Mouse (Mus musculus) heart, postnatal 10 days (tissue): ENCODE measurements at regions not wholly inside any gene's neighbourhood (a gene's known extent, or its start where the extent isn't known, plus 50 kb on each side); places are given as distances from the start of the nearest gene placed in this dataset.
A peak's percentile ranks its signal among the peaks of the same experiment; 100 is the strongest.

Experiments
- DNase-seq, 2 experiments: peaks; one replicate each; pipeline ENCODE4 v3.0.0; 2021
- intact Hi-C: fragments of 180-260 bp; cut with DNase I; formaldehyde crosslinking; loops from one replicate; pipeline ENCODE4 v1.15.1; 2025

DNA sequence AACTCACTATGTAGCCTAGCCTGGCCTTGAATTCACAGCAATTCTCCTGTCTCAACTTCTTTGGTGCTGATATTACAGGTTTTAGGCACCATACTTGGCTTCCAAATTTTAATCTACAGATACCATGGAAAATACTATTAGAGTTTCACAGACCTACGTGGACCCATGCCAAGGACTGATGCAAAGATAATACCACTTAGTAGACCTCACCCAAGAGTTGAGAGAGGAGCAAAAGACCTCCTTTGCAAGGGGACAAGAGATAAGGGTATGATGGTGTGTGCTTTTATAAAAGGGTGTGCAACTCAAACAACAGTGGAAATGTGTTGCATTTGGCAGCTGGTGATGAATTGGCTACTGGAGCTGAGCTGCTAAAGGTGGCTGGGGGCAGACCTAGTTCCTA, 358.6 kb upstream of the Diaph2 start:
- no peak for DNase-seq
- intact Hi-C loops, result no loop called here

DNA sequence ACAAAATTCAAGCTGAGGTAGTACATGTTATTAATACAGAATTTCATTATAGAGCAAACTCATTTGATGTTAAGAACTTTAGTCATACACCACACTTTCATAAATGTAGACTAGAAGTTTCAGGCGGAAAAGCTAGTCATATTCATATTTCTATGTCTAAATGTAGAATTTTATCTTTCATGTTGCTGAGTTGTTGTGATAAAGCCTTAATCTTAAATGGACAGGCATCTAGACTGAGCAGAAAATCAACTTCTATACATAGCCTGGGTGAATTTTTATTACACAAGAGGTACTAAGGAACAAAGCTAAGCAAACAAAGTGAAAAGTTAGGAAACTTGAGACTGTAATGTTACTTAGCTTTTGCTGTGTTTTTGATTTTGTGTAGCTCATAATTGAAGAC, 341.8 kb upstream of the Diaph2 start:
- intact Hi-C loops, result no loop called here
- DNase-seq, result no peak

DNA sequence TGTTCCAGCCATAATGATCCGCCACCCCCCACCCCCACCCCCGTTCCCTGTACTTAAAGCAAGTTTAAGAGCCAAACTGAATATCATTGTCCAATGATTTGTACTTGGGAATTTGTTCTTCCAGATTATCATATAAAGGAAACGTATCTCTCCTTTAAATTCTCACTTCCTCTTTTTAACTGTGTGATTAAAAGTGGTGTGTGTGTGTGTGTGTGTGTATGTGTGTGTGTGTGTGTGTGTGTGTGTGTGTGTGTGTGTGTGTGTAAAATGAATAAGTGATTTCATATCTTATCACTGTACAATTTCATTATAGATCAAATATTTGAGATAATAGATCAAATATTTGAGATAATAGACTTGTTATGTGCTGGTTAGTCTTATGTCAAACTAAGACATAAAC, 339.5 kb upstream of the Diaph2 start:
- intact Hi-C loops, result no loop called here

DNA sequence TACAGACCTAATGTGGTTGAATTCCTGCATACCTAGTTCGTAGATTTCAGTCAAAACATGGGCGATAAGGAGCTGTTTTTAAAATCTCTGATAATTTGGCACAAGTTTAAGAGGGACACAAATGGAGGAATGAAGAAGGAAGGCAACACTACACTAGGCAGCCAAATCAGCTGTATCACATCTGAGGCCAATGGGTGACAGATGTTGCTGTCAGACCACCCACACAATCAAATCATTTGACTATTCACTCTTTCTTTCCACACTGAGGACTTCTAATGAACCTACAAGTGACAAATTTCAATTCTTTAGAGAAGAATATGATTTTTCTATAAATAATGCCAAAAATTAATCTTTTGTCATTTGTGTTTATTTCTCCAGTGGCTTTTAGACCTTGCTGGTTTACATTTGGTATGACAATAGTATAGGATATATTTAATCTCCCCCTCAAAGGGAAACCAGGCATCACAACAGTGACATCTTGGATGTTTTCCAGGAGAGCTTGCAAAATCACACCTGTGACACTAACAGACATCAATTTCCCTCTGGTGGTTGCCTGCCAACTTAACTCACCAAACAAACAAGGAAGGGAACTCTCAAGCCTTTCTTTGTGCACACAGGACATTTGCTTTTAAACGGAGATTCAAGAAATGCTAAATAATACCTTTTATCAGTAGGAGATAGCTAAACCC, 336.5 kb upstream of the Diaph2 start:
- intact Hi-C loops, result no loop called here

More for the DNA sequence above, 339.5 kb upstream of the Diaph2 start:
- DNase-seq, result no peak

DNA sequence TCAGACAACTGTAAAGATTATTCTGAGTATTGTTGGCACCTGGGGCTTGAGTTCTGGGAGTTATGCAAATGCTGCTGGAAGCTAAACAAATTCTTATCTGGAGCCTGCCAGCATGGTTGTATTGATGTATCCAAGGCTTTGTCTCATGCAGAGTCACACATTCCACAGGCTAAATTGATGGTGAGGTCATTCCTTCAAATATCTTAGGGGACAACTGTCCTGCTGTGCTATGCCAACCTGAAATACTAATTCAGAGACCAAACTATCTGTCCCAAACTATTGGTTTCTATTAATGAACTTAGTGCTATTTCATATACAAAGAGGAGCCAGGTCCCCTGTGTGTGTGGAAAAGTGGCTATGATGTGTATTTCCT, 335.9 kb upstream of the Diaph2 start:
- DNase-seq, result peak; percentile 9 to 16
- intact Hi-C loops, result no loop called here

More for the DNA sequence above, 336.5 kb upstream of the Diaph2 start:
- DNase-seq, result peak in 1 of 2 experiments; percentile 9

DNA sequence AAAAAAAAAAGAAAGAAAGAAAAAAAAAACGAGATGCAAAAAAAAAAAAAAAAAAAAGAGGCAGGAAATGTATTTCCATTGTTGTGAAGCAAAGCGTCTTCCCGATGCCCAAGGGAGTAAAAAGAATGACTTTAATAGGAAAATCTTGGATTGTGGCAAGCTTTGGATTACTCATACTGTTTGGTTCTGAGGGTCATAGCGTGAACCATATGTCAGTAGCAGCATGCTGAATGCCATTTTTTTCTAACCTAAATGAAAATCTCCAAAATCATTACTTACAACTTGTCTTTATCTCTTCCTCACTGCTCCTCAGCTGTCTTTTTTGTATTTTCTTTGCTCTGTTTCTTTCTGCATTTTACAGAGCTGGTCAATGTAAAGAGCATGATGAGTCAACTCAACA, 334.2 kb upstream of the Diaph2 start:
- no peak for DNase-seq
- intact Hi-C loops, result no loop called here

DNA sequence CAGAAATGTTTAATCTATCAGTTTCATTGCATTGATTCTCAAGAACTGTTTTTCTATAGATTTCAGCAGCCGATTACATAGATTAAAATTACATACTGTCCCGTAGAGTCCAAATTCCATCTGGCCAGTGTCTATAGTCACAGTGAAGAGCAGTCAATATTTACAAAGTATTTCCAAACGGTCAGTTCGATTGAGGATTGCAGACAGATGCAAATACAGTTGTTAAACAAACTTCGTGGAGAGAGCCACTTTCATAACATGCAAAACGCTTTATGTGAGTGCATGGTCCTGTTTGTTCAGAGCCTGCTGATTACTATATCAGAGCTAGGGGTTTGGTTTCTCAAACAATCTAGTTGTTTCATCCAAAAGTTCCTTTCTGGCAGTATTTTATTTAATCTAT, 301.0 kb upstream of the Diaph2 start:
- intact Hi-C loops, result no loop called here

DNA sequence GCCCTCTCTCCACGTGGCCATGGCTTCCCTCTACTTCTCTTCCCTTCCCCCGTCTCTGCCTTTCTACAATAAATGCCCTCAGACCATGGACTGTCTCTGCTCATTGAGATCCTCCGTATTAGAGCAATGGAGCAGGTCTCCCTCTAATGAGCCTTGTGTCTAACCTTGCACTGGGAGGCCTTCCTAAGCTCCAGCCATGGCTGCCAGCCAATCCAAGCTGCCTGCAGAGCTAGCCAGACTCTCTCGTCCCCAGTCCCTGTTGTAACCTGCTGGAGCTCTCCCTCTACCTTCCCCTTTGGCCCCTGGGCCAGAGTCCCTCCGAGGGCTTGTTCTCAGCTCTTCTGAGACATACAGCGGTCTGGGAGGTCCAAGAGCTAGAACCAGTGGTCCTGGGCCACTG, 273.3 kb upstream of the Diaph2 start:
- DNase-seq, result peak in 1 of 2 experiments; percentile 0
- intact Hi-C loops, result no loop called here

More for the DNA sequence above, 301.0 kb upstream of the Diaph2 start:
- DNase-seq, result no peak

DNA sequence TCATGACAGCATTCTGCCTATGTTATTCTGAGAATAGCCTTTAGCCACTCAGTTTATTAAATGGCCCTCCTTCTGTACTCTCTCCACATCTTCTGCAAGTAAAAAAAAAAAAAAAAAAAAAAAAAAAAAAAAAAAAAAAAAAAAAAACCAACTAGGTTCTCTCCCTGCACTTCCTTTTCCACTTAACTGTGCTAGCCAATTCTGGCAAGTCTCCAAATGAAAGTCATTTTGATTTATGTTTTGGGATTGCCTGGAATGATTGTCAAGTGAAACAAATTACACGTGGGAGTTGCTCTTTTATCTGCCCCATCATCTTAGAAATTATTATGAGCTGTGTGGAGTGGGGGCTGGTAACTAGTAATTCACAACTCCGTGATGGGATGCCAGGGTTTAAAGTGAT, 255.0 kb upstream of the Diaph2 start:
- intact Hi-C loops, result no loop called here
- no peak for DNase-seq
